Mouse (Mus musculus): ENCODE measurements around the gene Zfp786. TPM values are rescaled to one million over a fixed set of nuclear protein-coding genes. Genes with fewer than 3 reads are reported as not detected.
A peak's percentile ranks its signal among the peaks of the same experiment; 100 is the strongest.
"Not testable (repeated sequence)": the region's sequence is repeated elsewhere in the genome, so short reads cannot be mapped to it uniquely, and the experiment has no call there.

Gene Zfp786
- polyA plus RNA-seq, 1 experiment from 2014 or later, result 7.0 TPM

GRCm38 (mm10) chr6:47857729-47858128, 27.1 kb upstream of the Zfp786 start:
- H3K4me2 ChIP-seq; H3K9ac ChIP-seq (ENCODE audit: low read length); H3K9me3 ChIP-seq (ENCODE audit: control insufficient read depth, low read length); H3K27me3 ChIP-seq (ENCODE audit: control insufficient read depth, insufficient read depth, low read length); H3K27ac ChIP-seq (ENCODE audit: low read depth, low read length); H3K36me3 ChIP-seq (ENCODE audit: control insufficient read depth, insufficient read depth, low read length); ATAC-seq (ENCODE audit: low FRiP score); DNase-seq (ENCODE audit: low spot score, missing footprints); H3K4me1 ChIP-seq (ENCODE audit: control insufficient read depth, insufficient read depth, low read length); H3K4me3 ChIP-seq (ENCODE audit: low read depth, low read length): not testable (repeated sequence)
- WGBS, result 89% methylated on average over 3 of the region's 3 CpGs

GRCm38 (mm10) chr6:47857241-47857640, 26.6 kb upstream of the Zfp786 start:
- H3K9me3 ChIP-seq (ENCODE audit: control insufficient read depth, low read length), result no peaks in the 10 kb centered on the region
- ATAC-seq (ENCODE audit: low FRiP score) (no peak), DNase-seq (ENCODE audit: low spot score, missing footprints) (no peak)
- H3K27me3 ChIP-seq (ENCODE audit: control insufficient read depth, insufficient read depth, low read length), result no peaks in the 10 kb centered on the region
- WGBS, result 94% methylated on average over 6 of the region's 6 CpGs
- H3K4me2 ChIP-seq, result no peak overlapping the region
- H3K4me3 ChIP-seq (ENCODE audit: low read depth, low read length), result no peak overlapping the region
- no peaks in the 10 kb centered on the region for H3K4me1 ChIP-seq (ENCODE audit: control insufficient read depth, insufficient read depth, low read length)
- no peak overlapping the region for H3K27ac ChIP-seq (ENCODE audit: low read depth, low read length)
- 0 out of 2 replicates have a peak, but pooled peaks cover 3% of the 10 kb centered on the region for H3K36me3 ChIP-seq (ENCODE audit: control insufficient read depth, insufficient read depth, low read length)
- no peak overlapping the region for H3K9ac ChIP-seq (ENCODE audit: low read length)

GRCm38 (mm10) chr6:47845779-47846178, 15.1 kb upstream of the Zfp786 start:
- no peak for DNase-seq (ENCODE audit: low spot score, missing footprints)
- no peaks in the 10 kb centered on the region for H3K27me3 ChIP-seq (ENCODE audit: control insufficient read depth, insufficient read depth, low read length)
- no peak overlapping the region for H3K9ac ChIP-seq (ENCODE audit: low read length)
- no peak for ATAC-seq (ENCODE audit: low FRiP score)
- no peaks in the 10 kb centered on the region for H3K36me3 ChIP-seq (ENCODE audit: control insufficient read depth, insufficient read depth, low read length)
- no peaks in the 10 kb centered on the region for H3K9me3 ChIP-seq (ENCODE audit: control insufficient read depth, low read length)
- no peak overlapping the region for H3K27ac ChIP-seq (ENCODE audit: low read depth, low read length)
- no peak overlapping the region for H3K4me2 ChIP-seq
- no peak overlapping the region for H3K4me3 ChIP-seq (ENCODE audit: low read depth, low read length)
- no peaks in the 10 kb centered on the region for H3K4me1 ChIP-seq (ENCODE audit: control insufficient read depth, insufficient read depth, low read length)

GRCm38 (mm10) chr6:47842337-47842736, 11.7 kb upstream of the Zfp786 start:
- WGBS, result 89% methylated on average over 1 of the region's 1 CpGs
- H3K9me3 ChIP-seq (ENCODE audit: control insufficient read depth, low read length), result no peaks in the 10 kb centered on the region

GRCm38 (mm10) chr6:47841831-47842230, 11.2 kb upstream of the Zfp786 start:
- DNase-seq (ENCODE audit: low spot score, missing footprints), result no peak
- ATAC-seq (ENCODE audit: low FRiP score), result no peak
- whole genome bisulfite sequencing, result 89% methylated on average over 2 of the region's 2 CpGs

More at GRCm38 (mm10) chr6:47842337-47842736, 11.7 kb upstream of the Zfp786 start:
- Histone ChIP-seq H3K36me3 (ENCODE audit: control insufficient read depth, insufficient read depth, low read length) (no peaks in the 10 kb centered on the region), H3K9ac (ENCODE audit: low read length) (no peak overlapping the region), H3K27me3 (ENCODE audit: control insufficient read depth, insufficient read depth, low read length) (no peaks in the 10 kb centered on the region), H3K4me2 (no peak overlapping the region), H3K4me3 (ENCODE audit: low read depth, low read length) (no peak overlapping the region), H3K27ac (ENCODE audit: low read depth, low read length) (no peak overlapping the region), H3K4me1 (ENCODE audit: control insufficient read depth, insufficient read depth, low read length) (no peaks in the 10 kb centered on the region)
- ATAC-seq (ENCODE audit: low FRiP score) (no peak), DNase-seq (ENCODE audit: low spot score, missing footprints) (no peak)

GRCm38 (mm10) chr6:47841077-47841476, 10.4 kb upstream of the Zfp786 start:
- no peak for DNase-seq (ENCODE audit: low spot score, missing footprints)
- Histone ChIP-seq H3K27me3 (ENCODE audit: control insufficient read depth, insufficient read depth, low read length) (no peaks in the 10 kb centered on the region), H3K9me3 (ENCODE audit: control insufficient read depth, low read length) (no peaks in the 10 kb centered on the region), H3K27ac (ENCODE audit: low read depth, low read length) (no peak overlapping the region), H3K4me1 (ENCODE audit: control insufficient read depth, insufficient read depth, low read length) (peaks cover 2% of the 10 kb centered on the region; the same call in 1 of the 2 replicates), H3K4me3 (ENCODE audit: low read depth, low read length) (no peak overlapping the region), H3K4me2 (no peak overlapping the region), H3K36me3 (ENCODE audit: control insufficient read depth, insufficient read depth, low read length) (no peaks in the 10 kb centered on the region), H3K9ac (ENCODE audit: low read length) (no peak overlapping the region)
- 97% methylated on average over 1 of the region's 1 CpGs for WGBS
- no peak for ATAC-seq (ENCODE audit: low FRiP score)

More at GRCm38 (mm10) chr6:47841831-47842230, 11.2 kb upstream of the Zfp786 start:
- H3K4me2 ChIP-seq, result no peak overlapping the region
- no peaks in the 10 kb centered on the region for H3K9me3 ChIP-seq (ENCODE audit: control insufficient read depth, low read length)
- H3K4me3 ChIP-seq (ENCODE audit: low read depth, low read length), result no peak overlapping the region
- no peak overlapping the region for H3K9ac ChIP-seq (ENCODE audit: low read length)
- no peak overlapping the region for H3K27ac ChIP-seq (ENCODE audit: low read depth, low read length)
- H3K36me3 ChIP-seq (ENCODE audit: control insufficient read depth, insufficient read depth, low read length), result no peaks in the 10 kb centered on the region
- no peaks in the 10 kb centered on the region for H3K27me3 ChIP-seq (ENCODE audit: control insufficient read depth, insufficient read depth, low read length)
- H3K4me1 ChIP-seq (ENCODE audit: control insufficient read depth, insufficient read depth, low read length), result no peaks in the 10 kb centered on the region

- Histone ChIP-seq H3K27me3 (ENCODE audit: control insufficient read depth, insufficient read depth, low read length) (no peaks in the 10 kb centered on the region), H3K36me3 (ENCODE audit: control insufficient read depth, insufficient read depth, low read length) (no peaks in the 10 kb centered on the region), H3K4me3 (ENCODE audit: low read depth, low read length) (no peak overlapping the region), H3K9me3 (ENCODE audit: control insufficient read depth, low read length) (no peaks in the 10 kb centered on the region), H3K27ac (ENCODE audit: low read depth, low read length) (no peak overlapping the region), H3K4me2 (no peak overlapping the region), H3K4me1 (ENCODE audit: control insufficient read depth, insufficient read depth, low read length) (peaks cover 2% of the 10 kb centered on the region; the same call in 1 of the 2 replicates), H3K9ac (ENCODE audit: low read length) (no peak overlapping the region)
- ATAC-seq (ENCODE audit: low FRiP score) (no peak), DNase-seq (ENCODE audit: low spot score, missing footprints) (no peak)
- 96% methylated on average over 2 of the region's 2 CpGs for WGBS
Measured at GRCm38 (mm10) chr6:47837630-47838029, 7.0 kb upstream of the Zfp786 start.

- peak overlapping the region; percentile 95 for H3K4me3 ChIP-seq (ENCODE audit: low read depth, low read length)
- 0% methylated on average over 45 of the region's 49 CpGs for WGBS
- H3K4me2 ChIP-seq, result peak overlapping the region; percentile 68
- H3K9me3 ChIP-seq (ENCODE audit: control insufficient read depth, low read length), result no peaks in the 10 kb centered on the region
- H3K9ac ChIP-seq (ENCODE audit: low read length), result peak overlapping the region; percentile 88
- peak overlapping the region; percentile 92 for H3K27ac ChIP-seq (ENCODE audit: low read depth, low read length)
- H3K27me3 ChIP-seq (ENCODE audit: control insufficient read depth, insufficient read depth, low read length), result no peaks in the 10 kb centered on the region
- DNase-seq (ENCODE audit: low spot score, missing footprints), result peak; percentile 96
- ATAC-seq (ENCODE audit: low FRiP score), result peak; percentile 82
- no peaks in the 10 kb centered on the region for H3K36me3 ChIP-seq (ENCODE audit: control insufficient read depth, insufficient read depth, low read length)
- peaks cover 2% of the 10 kb centered on the region; the same call in 1 of the 2 replicates for H3K4me1 ChIP-seq (ENCODE audit: control insufficient read depth, insufficient read depth, low read length)
Measured at GRCm38 (mm10) chr6:47835984-47836521, 5.4 kb upstream of the Zfp786 start.

GRCm38 (mm10) chr6:47835482-47835983, 4.9 kb upstream of the Zfp786 start, which contains the start of gene Zfp398:
Gene Zfp398, plus strand, starts transcription at chr6:47835661.
- DNase-seq (ENCODE audit: low spot score, missing footprints) (peak; percentile 100), ATAC-seq (ENCODE audit: low FRiP score) (peak; percentile 97)
- H3K4me3 ChIP-seq (ENCODE audit: low read depth, low read length), result peak within 1 kb of the TSS; percentile 95
- peaks cover 4% of the 10 kb centered on the region; the same call in 1 of the 2 replicates for H3K4me1 ChIP-seq (ENCODE audit: control insufficient read depth, insufficient read depth, low read length)
- no peaks in the 10 kb centered on the region for H3K27me3 ChIP-seq (ENCODE audit: control insufficient read depth, insufficient read depth, low read length)
- H3K36me3 ChIP-seq (ENCODE audit: control insufficient read depth, insufficient read depth, low read length), result no peaks in the 10 kb centered on the region
- H3K9ac ChIP-seq (ENCODE audit: low read length), result peak within 1 kb of the TSS; percentile 88
- peak within 1 kb of the TSS; percentile 92 for H3K27ac ChIP-seq (ENCODE audit: low read depth, low read length)
- WGBS, result under 1% methylated on average over 52 of the region's 52 CpGs
- no peaks in the 10 kb centered on the region for H3K9me3 ChIP-seq (ENCODE audit: control insufficient read depth, low read length)
- peak within 1 kb of the TSS; percentile 68 for H3K4me2 ChIP-seq

All from midbrain, embryonic 11.5 days (tissue).